Mouse (Mus musculus) limb, embryonic 12.5 days (tissue): ENCODE results near the gene Trak2. TPM values are rescaled to one million over a fixed set of nuclear protein-coding genes. Genes with fewer than 3 reads are reported as not detected.
"Not testable (repeated sequence)": the region's sequence is repeated elsewhere in the genome, so short reads cannot be mapped to it uniquely, and the experiment has no call there.

ENCODE experiments used
- ATAC-seq: fragments of 200-750 bp; cut with Nextera tagmentation; 2 replicates; pipeline ENCODE4 v1.8.0; 2017; ENCODE audit warnings: low read depth, moderate TSS enrichment; ENCODE audit not compliant: insufficient number of reproducible peaks, insufficient read depth, low FRiP score, low TSS enrichment
- H3K27ac ChIP-seq: fragments of 300-500 bp; sonication (generic); 2 replicates; pipeline ENCODE4 v1.5.1; 2016; ENCODE audit warnings: mild to moderate bottlenecking, moderate library complexity
- H3K27me3 ChIP-seq: fragments of 300-500 bp; sonication (generic); 2 replicates; pipeline ENCODE4 v1.6.1; 2016; ENCODE audit warnings: mild to moderate bottlenecking, moderate library complexity
- H3K36me3 ChIP-seq: fragments of 300-500 bp; sonication (generic); 2 replicates; pipeline ENCODE4 v1.6.1; 2016; ENCODE audit warnings: mild to moderate bottlenecking, moderate library complexity
- H3K4me1 ChIP-seq: fragments of 300-500 bp; sonication (generic); replicated peaks from 2 replicates; pipeline ENCODE4 v1.6.1; 2016
- H3K4me2 ChIP-seq: fragments of 300-500 bp; sonication (generic); 2 replicates; pipeline ENCODE4 v1.6.1; 2016; ENCODE audit warnings: mild to moderate bottlenecking, moderate library complexity
- H3K4me3 ChIP-seq: fragments of 300-500 bp; sonication (generic); replicated peaks from 2 replicates; pipeline ENCODE4 v1.5.1; 2016; ENCODE audit warnings: mild to moderate bottlenecking
- H3K9ac ChIP-seq: fragments of 300-500 bp; sonication (generic); replicated peaks from 2 replicates; pipeline ENCODE4 v1.6.1; 2016; ENCODE audit warnings: mild to moderate bottlenecking, moderate library complexity
- H3K9me3 ChIP-seq: fragments of 300-500 bp; sonication (generic); 2 replicates; pipeline ENCODE4 v1.6.1; 2016; ENCODE audit warnings: mild to moderate bottlenecking, moderate library complexity
- WGBS: fragments of 180-500 bp; shearing (Covaris S2); methylation state at CpG from one replicate; pipeline ENCODE4 v1.1.7; 2016; 5-methylcytosine and 5-hydroxymethylcytosine counted together
- polyA plus RNA-seq: library from polyadenylated mRNA; unstranded; fragments of >200 nt; fragmentation: Nextera tagmentation; extraction: Ambion mirVana; gene quantifications from 2 replicates; pipeline ENCODE4 v1.2.1, GENCODE M21; 2016

Trak2 gene
- polyA plus RNA-seq, 1 experiment from 2014 or later, result 12.1 TPM

DNA sequence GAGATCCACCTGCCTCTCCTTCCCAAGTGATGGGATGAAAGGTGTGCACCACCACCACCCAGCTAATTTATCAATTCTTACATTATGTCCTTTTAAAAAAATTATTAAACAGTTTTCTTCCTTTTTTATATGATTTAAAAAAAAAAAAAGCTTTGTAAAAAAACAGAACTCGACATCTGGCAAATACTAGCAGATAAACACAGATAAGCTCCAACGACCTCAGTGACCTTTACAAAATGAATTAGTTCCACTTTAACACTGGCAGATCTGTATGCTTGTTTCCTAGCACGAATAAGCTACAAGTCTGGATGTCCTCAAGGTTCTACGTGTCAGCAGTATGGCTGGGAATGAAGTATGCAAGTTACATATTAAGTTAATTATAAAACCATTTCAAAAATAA lies 5.7 kb downstream of the Trak2 start:
- Histone ChIP-seq H3K27ac (no peak overlapping the region), H3K9me3 (no peaks in the 10 kb centered on the region), H3K4me1 (peaks cover 8% of the 10 kb centered on the region), H3K27me3 (no peaks in the 10 kb centered on the region), H3K4me3 (no peak overlapping the region), H3K9ac (no peak overlapping the region), H3K36me3 (no peaks in the 10 kb centered on the region), H3K4me2 (no peak overlapping the region)
- 68% methylated on average over 4 of the region's 4 CpGs for WGBS
- no peak for ATAC-seq

- Histone ChIP-seq H3K9ac (no peak overlapping the region), H3K9me3 (no peaks in the 10 kb centered on the region), H3K27me3 (no peaks in the 10 kb centered on the region), H3K36me3 (no peaks in the 10 kb centered on the region), H3K4me1 (peaks cover 10% of the 10 kb centered on the region), H3K27ac (no peak overlapping the region), H3K4me3 (no peak overlapping the region), H3K4me2 (no peak overlapping the region)
- ATAC-seq, result no peak
Observed at GRCm38 (mm10) chr1:58962865-58963264, 10.4 kb downstream of the Trak2 start.

- no peak for ATAC-seq
- Histone ChIP-seq H3K4me2 (no peak overlapping the region), H3K4me1 (peaks cover 10% of the 10 kb centered on the region), H3K36me3 (no peaks in the 10 kb centered on the region), H3K4me3 (no peak overlapping the region), H3K27ac (no peak overlapping the region), H3K9ac (no peak overlapping the region), H3K27me3 (no peaks in the 10 kb centered on the region), H3K9me3 (no peaks in the 10 kb centered on the region)
- 82% methylated on average over 5 of the region's 5 CpGs for WGBS
Observed at GRCm38 (mm10) chr1:58962418-58962817, 10.8 kb downstream of the Trak2 start.

GRCm38 (mm10) chr1:58961152-58961893 lies 11.9 kb downstream of the Trak2 start:
- WGBS, result 48% methylated on average over 12 of the region's 12 CpGs
- Histone ChIP-seq H3K9me3 (no peaks in the 10 kb centered on the region), H3K36me3 (no peaks in the 10 kb centered on the region), H3K9ac (no peak overlapping the region), H3K27me3 (no peaks in the 10 kb centered on the region), H3K4me2 (no peak overlapping the region), H3K4me1 (peaks cover 15% of the 10 kb centered on the region), H3K27ac (no peak overlapping the region), H3K4me3 (no peak overlapping the region)
- no peak for ATAC-seq

GRCm38 (mm10) chr1:58959682-58960081 lies 13.5 kb downstream of the Trak2 start:
- Histone ChIP-seq H3K4me2 (no peak overlapping the region), H3K27me3 (no peaks in the 10 kb centered on the region), H3K36me3 (no peaks in the 10 kb centered on the region), H3K9ac (no peak overlapping the region), H3K4me1 (peaks cover 15% of the 10 kb centered on the region), H3K9me3 (no peaks in the 10 kb centered on the region), H3K4me3 (no peak overlapping the region), H3K27ac (no peak overlapping the region)
- WGBS, result 77% methylated on average over 2 of the region's 2 CpGs
- no peak for ATAC-seq

- not testable (repeated sequence) for H3K4me2 ChIP-seq, ATAC-seq, H3K27ac ChIP-seq, H3K9me3 ChIP-seq, H3K27me3 ChIP-seq, H3K4me3 ChIP-seq, H3K36me3 ChIP-seq, H3K9ac ChIP-seq
- H3K4me1 ChIP-seq, result peaks cover 15% of the 10 kb centered on the region
- 88% methylated on average over 16 of the region's 16 CpGs for WGBS
Observed at GRCm38 (mm10) chr1:58958789-58959526, 14.3 kb downstream of the Trak2 start.

DNA sequence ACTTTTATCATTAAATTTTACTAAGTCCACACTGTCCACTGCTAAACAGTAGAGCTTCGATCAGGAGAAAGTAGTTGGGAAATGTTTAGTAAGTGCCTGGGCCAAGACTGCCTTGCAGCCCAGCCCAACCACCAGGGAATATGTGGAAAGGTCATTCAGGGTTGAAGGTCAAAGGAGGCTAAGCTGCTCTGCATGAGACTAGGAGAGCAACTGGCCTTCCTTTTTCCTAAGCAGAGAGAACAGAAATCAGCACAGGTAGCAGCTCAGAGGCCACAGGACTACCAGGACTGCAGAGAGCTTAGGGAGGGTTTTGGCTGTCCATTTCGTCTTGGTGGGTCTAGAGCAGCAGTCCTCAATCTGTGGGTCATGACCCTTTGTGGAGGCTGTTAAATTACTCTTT lies 15.3 kb downstream of the Trak2 start:
- H3K4me1 ChIP-seq, result peaks cover 17% of the 10 kb centered on the region

GRCm38 (mm10) chr1:58956229-58956628 lies 17.0 kb downstream of the Trak2 start:
- WGBS, result 76% methylated on average over 9 of the region's 9 CpGs
- Histone ChIP-seq H3K36me3 (no peaks in the 10 kb centered on the region), H3K27ac (no peak overlapping the region), H3K9me3 (no peaks in the 10 kb centered on the region), H3K4me2 (no peak overlapping the region), H3K4me3 (no peak overlapping the region), H3K9ac (no peak overlapping the region), H3K4me1 (peaks cover 29% of the 10 kb centered on the region), H3K27me3 (no peaks in the 10 kb centered on the region)
- ATAC-seq, result no peak

More for the DNA sequence above, 15.3 kb downstream of the Trak2 start:
- Histone ChIP-seq H3K9me3 (no peaks in the 10 kb centered on the region), H3K27ac (no peak overlapping the region), H3K4me2 (no peak overlapping the region), H3K36me3 (no peaks in the 10 kb centered on the region), H3K4me3 (no peak overlapping the region), H3K9ac (no peak overlapping the region), H3K27me3 (no peaks in the 10 kb centered on the region)
- no peak for ATAC-seq
- 39% methylated on average over 2 of the region's 2 CpGs for WGBS

GRCm38 (mm10) chr1:58955716-58956115 lies 17.5 kb downstream of the Trak2 start:
- Histone ChIP-seq H3K9me3 (no peaks in the 10 kb centered on the region), H3K4me1 (peaks cover 28% of the 10 kb centered on the region), H3K4me2 (no peak overlapping the region), H3K4me3 (no peak overlapping the region), H3K36me3 (no peaks in the 10 kb centered on the region), H3K27me3 (no peaks in the 10 kb centered on the region), H3K9ac (no peak overlapping the region), H3K27ac (no peak overlapping the region)
- no peak for ATAC-seq
- 81% methylated on average over 3 of the region's 3 CpGs for WGBS

- Histone ChIP-seq H3K9ac (no peak overlapping the region), H3K9me3 (no peaks in the 10 kb centered on the region), H3K27me3 (no peaks in the 10 kb centered on the region), H3K36me3 (no peaks in the 10 kb centered on the region), H3K4me3 (no peak overlapping the region), H3K4me2 (no peak overlapping the region), H3K4me1 (peaks cover 31% of the 10 kb centered on the region), H3K27ac (no peak overlapping the region)
- WGBS, result 90% methylated on average over 8 of the region's 8 CpGs
- no peak for ATAC-seq
Observed at GRCm38 (mm10) chr1:58954578-58955410, 18.4 kb downstream of the Trak2 start.
